Mouse (Mus musculus) ES-E14 (cell line): ENCODE data around the gene Echdc2.

Experiments used
- MAFK ChIP-seq: IDR thresholded peaks from 2 replicates; pipeline ENCODE4 v1.6.1; 2014; ENCODE audit warnings: mild to moderate bottlenecking, low read depth, low read length, inconsistent platforms; ENCODE audit not compliant: insufficient read depth
- ZC3H11A ChIP-seq: IDR thresholded peaks from 2 replicates; pipeline ENCODE4 v1.6.1; 2012; ENCODE audit warnings: low read depth, mild to moderate bottlenecking, inconsistent platforms, low read length, borderline replicate concordance
- ZNF384 ChIP-seq: IDR thresholded peaks from 2 replicates; pipeline ENCODE4 v1.6.1; 2012; ENCODE audit warnings: low read depth, low read length, inconsistent platforms

GRCm38 (mm10) chr4:108143778-108144177 lies 21.5 kb upstream of the Echdc2 start:
- no peak for TF ChIP-seq ZC3H11A
- no peak for TF ChIP-seq ZNF384
- no peak for TF ChIP-seq MAFK
